Mouse (Mus musculus) kidney, adult 9 months (tissue): Measurements from ENCODE around the gene Mtg2.

Experiments used
- DNase-seq: peaks from one replicate; pipeline ENCODE4 v3.0.0; 2022

The Mtg2 gene

DNA sequence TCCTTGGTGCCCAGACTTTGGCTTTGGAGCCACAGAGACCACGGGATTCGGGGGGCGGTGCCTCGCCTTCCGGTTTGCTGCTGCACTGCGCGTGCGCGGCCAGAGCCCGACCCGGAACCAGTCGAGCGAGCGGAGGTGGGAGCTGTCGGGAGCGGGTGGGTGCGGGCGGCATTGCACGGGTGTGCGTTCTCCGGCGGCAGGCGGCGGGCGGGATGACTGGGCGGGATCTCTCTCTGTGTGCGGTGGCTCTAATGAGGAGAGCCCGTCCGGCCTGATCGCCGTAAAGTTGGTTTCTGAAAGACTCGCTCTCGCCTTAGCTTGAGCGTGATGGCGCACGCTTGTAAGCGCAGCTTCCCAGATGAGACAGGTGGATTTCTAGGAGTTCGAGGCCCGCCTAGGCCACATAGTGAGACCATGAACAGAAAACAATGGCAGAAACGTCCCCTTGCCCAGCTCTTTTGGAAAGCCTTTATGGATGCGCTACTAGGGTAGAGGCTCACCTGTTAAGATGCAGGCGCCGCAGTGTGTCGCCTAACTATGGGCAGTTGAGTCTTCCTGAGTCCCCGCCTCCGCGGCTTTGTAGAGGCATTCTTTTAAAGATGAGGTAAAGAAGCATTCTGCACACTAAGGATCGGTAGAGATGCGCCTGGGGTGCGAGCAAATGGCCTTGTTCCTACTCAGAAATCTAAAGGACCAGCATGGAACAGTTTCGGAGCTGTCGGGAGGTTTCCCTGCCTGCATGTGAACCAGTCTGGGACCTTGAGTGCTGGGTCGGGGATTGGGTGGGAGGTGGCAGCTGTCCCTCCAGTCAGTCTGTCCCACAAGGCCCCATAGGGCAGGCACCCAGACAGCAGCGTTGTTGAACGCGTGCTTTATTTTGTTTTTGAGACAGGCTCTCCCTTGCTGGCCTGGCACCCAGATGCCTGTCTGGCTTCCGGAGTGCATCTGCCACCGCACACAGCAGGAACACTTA, at the start of gene Mtg2:
Gene Mtg2, plus strand, starts transcription at position 108 of the 973 bp plus-strand sequence.
- DNase-seq = peak; percentile 96

DNA sequence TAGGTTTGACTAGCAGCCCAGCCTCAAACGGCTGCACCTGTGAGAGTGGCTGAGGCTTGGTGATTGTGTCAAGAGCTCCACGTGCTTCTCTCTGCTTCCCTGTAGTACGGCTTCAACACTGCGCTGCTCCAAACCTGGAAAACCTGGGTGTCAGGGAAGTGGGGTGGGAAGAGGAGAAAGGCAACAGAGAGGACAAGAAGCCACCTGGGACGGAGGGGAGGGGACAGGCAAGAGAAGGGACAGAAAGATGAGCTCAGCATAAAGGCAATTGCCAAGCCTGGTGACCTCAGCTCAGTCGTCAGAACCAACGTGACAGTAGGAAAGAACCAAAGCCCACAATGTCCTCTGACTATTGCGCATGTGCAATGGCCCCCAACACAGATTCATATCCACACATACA, 49.5 kb upstream of the Mtg2 start:
- DNase-seq = no peak

DNA sequence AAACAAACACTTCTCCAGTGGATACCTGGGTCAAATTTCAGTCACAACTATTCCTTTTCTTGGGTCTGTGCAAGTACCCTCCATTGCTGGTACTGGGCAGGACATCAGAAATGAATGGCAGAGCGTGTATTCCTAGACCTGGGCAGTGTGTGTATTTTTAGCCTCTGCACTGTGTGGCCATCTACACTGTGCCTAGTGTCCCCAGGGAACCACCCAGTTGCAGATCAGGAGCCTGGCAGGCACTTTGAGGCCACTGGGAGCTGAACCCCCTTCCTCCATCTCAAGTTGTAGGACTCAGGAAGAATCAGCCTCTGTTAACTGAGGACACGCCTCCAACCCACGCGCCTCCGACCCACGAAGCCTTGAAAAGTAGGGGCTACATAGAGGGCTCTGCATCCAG, 47.6 kb upstream of the Mtg2 start:
- DNase-seq = no peak

DNA sequence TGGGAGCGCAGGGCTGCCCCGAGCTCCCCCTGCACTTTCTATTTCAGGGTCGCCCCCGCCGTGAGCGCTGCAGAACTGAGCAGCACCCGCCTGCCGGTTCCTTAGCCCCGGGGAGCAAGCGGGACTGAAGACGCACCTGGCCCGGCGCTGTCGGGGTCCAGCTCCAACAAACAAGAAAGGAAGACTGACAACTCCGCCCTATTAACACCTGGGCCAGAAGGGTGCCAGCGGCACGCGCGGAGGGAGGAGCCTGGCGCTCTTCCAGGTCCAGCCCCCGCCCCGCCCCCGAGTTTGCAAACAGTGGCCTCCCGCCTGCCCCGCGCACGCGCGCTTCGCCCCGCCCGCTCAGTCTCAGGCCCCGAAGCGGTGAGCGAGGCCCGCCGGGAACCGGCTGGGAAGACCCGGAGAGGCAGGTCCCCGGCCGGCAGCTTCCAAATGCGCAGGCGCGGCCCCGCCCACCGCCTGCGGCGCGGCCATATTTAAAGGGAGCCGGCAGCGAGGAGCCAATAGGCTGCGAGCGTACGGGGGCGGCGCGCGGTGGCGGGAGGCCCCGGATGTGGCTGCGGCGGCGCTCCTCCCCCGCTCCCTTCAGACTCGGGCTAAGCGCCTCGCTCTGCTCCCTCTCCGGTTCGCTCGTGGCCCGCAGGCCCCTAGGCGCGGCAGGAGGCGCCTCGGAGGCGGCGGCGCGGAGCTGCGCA, 45.8 kb upstream of the Mtg2 start, which contains the start of gene Lsm14b:
Gene Lsm14b, plus strand, starts transcription at position 587 of the 698 bp plus-strand sequence.
- DNase-seq = peak; percentile 99

DNA sequence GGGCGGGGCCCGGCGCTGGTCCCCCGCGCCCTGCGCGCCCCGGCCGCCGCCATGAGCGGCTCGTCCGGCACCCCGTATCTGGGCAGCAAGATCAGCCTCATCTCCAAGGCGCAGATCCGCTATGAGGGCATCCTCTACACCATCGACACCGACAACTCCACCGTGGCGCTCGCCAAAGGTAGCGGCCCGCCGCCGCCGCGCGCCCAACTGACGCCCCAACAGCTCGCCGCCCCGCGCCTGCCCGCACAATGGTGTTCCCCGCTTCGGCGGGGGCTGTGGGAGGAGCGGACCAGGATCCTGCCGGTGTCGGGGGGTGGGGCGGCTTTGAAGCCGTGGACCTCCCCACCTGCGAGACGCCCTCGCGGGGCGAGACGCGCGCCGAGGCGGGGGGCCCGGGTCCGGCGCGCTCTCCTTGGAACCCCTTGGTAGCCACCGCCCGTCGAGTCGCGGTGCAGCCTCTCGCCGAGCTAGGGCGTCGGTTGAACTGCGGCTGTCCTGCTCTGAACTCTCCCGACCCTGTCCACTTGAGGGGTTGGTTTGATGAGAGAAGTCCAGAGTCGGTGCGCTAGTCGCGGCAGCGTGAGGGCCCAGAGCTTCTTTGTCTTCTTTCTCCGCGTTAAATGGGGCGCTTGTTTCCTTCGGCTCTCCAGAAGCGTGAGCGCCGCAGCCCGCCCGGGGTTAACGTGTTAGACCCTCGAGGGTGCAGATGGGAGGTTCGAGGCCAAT, 45.1 kb upstream of the Mtg2 start:
- no peak for DNase-seq

DNA sequence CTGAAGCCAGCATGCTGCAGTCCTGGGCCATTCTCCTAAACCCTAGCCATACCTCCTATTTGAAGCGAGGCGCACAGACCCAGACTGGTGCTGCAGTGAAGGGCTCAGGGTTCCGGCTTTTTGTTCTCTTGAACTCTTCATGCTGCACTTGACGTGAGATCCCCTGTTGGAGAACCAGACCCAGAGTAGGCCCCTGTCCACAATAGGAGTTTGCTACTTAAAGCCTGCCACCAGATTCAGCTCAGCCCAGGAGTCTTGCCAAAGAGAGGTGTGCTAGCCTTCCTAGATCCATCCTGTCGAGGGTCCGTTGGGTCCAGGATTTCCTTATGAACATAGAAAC, 44.6 kb upstream of the Mtg2 start:
- DNase-seq = no peak

DNA sequence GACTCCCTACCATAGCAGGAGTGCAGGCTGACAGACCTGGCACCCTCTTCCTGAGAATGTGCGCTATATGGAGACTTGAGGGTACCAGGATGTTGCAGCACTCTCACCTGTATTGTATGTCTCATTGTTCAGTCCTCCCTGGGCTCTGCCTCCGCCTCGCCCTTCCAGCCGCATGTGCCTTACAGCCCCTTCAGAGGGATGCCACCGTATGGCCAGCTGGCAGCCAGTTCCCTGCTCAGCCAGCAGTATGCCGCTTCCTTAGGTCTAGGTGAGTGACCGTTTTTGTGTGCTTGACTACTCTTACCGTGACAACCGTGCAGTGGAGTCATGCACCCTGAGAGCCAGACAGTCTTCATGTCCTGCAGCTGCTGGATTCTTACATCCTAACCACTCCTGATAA, 42.6 kb upstream of the Mtg2 start:
- no peak for DNase-seq

DNA sequence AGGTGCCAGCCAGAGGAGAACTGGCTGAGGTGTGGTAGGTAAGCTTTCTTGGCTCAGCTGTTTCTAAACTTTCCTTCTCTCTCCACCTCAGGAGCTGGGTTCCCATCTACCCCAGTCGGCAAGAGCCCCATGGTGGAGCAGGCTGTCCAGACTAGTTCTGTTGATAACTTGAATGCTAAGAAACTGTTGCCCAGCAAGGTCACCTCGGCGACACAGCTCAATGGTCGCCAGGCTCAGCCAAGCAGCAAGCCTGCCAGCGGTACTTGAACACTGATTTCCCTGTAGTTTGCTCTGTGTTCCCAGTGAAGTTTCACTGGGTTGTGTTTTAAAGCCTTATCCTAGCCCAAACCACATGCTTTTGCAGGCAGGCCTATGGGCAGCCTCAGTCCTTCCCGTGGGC, 39.1 kb upstream of the Mtg2 start:
- DNase-seq = peak; percentile 55

DNA sequence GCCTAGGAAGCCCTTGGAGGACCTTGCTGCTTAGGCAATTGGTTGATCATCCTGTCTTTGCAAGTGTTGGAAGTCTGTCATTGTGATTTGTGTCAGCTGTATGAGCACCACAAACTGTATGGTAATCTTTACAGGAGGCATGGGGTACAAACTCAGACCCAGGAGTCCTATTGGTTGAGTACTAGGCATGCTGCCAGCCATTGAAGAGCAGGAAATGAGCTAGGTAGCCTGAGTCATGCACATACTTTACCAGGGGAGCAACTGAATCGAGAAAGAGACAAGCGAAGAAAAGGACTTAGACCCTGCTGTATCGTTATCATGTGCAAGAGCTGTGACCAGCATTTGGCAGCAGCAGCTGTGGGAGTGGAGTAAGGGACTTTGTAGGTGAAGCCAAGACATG, 37.5 kb upstream of the Mtg2 start:
- no peak for DNase-seq

DNA sequence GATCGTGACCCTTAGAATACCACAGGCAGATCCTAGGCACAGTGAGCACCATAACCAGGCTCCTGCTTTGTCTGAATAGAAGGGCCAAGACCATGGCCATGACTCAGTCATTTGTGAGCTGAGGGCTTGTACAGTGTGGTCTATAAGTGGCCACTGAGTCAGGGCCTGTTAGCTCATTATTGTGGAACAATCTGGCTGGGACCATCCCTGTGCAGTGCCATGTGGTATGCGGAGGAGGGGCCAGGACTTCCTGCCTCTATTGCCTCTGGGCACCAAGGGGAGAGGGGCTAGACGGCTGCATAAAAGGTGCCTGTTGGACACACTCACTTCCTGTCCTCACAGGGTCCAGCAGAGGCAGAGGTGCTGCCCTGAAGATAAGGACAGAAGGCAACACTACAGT, 36.4 kb upstream of the Mtg2 start:
- DNase-seq = no peak

DNA sequence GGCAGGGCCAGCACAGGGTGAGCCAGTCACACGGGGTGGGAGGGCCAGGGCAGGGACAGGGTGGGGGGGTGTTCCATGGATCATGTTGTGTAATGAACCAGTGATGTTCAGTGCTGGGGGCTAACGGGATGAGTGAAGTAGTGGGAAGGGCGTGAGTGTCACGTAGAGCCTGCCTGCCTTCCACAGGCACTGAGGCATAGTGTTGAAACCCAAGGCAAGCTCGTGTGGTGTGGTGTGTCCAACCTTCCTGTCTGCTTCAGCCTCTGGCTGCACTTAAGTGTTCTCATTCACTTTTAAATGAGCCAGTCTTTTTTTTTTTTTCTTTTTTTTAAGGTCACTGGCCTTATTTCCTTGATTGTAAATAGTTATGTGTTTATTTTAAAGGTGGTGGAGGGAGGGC, 35.6 kb upstream of the Mtg2 start:
- DNase-seq = no peak

DNA sequence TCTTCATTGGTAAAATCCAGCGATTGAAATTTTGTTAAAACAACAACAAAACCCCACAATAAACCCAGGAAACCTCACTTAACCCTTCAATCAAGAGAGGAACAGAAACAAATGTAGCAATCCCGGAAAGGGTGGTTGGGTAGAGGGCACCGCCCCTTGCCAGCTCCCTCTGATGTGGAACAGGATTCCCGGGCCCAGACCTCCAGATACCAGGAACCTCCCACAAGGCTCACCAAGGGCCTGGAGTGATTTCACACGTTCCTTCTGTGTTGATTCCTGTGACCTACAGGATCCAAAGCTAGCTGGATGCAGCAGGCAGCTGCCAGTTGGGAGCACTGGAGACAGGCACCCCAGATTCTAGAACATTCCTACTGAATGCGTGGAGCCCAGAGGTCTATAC, 30.0 kb upstream of the Mtg2 start:
- no peak for DNase-seq

DNA sequence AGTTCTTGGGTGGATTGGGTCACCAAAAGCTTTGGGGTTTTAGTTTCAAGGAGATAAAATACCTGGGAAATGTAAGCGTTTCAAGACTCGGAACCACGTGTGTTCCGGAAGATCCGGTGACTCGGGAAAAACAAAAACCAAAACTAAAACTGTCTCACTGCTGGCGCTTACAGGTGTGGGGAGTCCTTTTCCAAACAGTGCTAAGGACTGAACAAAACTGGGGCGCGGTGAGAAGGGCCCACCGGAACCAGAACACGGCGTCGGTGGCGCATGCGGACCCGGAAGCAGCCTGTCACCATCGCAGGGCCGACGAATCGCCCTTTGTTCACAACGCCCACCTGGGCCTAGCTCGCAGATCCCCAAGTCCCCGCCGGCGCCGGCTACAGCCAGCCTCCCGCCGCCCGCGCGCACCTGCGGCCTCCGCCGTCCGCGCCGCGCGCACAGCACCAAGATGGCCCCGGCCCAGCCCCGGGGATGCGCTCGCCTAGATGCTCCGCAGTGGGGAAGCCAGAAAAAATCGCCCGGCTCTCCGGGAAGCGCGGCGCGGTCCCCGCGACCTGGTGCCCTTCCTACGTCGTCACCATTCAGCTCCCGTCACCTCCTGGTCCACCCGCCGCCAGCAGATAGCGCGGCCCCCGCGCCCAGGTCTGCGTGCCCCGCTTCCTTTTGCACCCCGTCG, 28.7 kb upstream of the Mtg2 start:
- DNase-seq = peak; percentile 37

DNA sequence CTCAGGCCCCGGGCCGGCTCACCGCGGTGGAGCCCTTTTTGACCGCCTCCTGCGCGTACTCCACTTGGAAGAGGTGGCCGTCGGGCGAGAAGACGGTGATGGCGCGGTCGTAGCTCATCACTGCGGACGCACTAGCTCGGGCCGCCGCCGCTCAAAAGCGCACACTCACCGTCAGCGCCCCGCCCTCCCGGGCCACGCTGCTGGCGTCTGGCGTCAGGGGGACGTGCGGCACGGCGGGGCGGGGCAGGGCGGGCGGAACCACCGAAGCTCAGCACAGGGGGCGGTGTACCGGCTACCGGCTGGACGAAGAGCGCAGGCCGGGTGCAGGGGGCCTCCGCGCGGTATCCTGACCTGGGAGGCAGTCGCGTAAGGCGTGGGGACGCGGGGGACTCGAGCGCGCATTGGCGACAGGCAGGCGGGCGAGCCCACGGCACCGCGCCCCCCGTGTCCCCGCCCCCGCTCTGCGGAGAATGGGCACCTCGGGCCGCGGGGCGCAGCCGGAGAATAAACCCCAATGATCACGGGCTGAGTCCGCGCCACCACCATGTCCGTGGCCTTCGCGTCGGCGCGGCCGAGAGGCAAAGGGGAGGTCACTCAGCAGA, 28.0 kb upstream of the Mtg2 start, which contains the start of the genes Psma7 and Ss18l1:
Gene Psma7, minus strand, starts transcription at position 178 of the 602 bp plus-strand sequence.
Gene Ss18l1, plus strand, starts transcription at position 254 of the 602 bp plus-strand sequence.
- peak; percentile 82 for DNase-seq

DNA sequence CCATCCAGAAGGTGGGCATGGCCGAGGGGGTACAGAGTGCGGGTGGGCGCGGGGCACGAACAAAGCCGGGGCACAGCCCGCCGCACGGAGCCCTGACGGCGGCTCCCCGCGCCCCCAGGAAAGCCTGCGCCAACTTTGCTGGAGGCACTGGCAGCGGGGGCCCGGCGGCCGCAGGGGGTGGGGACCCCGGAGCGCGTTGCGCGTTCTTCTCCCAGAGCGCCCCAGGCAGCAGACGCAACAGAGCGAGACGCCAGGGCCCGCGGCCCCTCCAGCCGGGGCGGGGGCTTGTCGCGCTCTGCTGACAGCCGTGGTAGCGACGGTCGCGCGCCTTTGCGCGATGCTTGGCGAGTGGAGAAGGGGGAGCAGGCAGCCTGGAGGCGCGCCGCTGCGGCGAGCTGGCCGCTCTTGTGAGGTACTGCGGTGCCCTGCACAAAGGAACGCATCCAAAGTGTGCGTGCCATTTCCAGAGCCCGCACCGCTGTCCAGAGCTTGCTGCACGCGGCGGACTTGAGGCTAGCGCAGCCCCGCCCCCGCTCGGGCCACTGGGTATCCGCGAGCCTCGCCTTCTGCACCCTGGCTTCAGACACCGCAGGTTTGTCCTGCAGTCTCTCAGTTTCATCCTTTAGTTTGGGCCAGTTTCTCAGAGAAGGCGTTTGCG, 27.4 kb upstream of the Mtg2 start:
- DNase-seq = peak; percentile 33

DNA sequence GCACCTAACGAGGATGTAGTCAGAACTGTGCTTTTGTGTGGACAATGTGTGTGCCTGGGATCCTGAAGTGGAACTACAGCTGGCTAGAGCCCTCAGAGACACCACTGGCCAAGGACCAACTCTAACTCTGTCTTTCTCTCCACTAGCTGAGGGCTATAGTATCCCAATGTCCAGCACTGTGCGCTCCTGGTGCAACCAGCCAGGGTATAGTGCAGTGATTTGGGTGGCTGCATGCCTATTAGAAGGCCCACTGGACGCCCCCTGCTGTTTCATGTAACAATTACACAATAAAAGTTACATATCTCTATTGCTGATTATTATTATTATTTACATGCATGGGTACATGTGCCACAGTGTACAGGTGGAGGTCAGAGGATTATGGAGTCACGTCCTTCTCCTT, 25.1 kb upstream of the Mtg2 start:
- peak; percentile 72 for DNase-seq

DNA sequence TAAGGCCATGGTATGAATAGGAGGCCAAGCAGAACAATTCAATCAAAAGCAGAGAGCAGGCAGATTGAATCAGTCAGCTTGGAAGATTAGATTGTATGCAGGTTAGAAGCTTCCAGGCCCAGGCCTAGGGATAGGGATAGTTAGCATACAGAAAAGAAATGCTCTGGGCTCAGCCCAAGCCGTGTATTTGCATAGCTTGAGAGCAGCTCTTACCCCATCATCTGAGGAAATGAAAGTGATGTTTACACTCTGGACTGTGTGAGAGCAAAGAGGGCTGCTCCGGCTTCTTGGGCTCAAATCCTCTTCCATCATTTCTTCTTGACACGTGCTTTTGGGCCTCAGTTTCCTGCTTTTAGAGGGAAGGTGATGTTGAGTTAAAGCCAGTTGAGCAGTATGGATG, 22.8 kb upstream of the Mtg2 start:
- DNase-seq = no peak

DNA sequence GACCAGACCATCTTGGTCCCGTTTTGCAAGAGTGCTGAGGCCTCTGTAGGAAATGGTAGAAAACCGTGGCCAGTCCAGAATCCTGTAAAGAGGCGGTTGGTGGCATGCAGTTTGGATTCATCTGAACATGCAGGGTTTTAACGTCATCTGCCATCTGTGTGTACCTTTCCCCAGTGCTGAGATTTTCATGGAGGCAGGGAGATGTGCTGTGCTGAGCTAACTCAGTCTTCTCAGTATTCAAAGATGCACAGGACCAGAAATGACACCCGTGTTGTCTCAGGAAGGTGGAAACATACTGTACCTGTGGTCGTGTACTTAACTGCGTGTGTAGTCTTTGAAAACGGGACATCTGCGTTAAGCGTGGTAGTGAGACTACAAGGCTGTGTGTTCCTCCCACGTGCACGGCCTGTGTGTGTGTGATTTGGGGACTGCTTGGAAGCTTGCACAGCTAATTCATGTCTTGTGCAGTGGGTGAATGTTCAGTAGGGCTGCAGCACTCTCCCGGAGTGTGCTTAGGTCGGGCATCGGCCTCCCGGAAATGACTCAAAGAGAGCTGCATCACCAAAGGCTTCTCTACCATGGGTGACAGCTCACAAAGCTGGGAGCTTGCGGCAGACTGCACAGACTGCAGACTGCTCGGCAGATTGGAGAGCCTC, 22.3 kb upstream of the Mtg2 start:
- no peak for DNase-seq

DNA sequence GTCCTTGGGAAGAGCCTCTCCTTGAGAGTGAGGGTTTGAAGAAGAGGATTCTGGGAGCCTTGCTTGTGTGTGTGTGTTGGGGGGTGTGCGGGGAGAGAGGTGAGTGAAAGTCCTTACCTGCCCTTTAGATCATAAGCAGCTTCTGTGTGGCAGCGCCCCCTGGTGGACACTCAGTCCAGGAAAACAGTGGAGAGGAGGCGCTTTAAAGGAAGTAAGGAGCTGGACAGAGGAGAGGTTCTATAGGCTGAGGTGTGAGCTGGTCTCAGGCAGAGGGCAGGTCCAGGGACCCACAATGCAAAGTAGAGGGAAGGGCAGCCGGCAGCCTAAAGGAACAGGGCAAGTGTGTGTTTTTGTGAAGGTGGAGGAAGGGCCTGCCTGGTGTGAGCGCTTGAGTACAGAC, 19.4 kb upstream of the Mtg2 start:
- peak; percentile 86 for DNase-seq

DNA sequence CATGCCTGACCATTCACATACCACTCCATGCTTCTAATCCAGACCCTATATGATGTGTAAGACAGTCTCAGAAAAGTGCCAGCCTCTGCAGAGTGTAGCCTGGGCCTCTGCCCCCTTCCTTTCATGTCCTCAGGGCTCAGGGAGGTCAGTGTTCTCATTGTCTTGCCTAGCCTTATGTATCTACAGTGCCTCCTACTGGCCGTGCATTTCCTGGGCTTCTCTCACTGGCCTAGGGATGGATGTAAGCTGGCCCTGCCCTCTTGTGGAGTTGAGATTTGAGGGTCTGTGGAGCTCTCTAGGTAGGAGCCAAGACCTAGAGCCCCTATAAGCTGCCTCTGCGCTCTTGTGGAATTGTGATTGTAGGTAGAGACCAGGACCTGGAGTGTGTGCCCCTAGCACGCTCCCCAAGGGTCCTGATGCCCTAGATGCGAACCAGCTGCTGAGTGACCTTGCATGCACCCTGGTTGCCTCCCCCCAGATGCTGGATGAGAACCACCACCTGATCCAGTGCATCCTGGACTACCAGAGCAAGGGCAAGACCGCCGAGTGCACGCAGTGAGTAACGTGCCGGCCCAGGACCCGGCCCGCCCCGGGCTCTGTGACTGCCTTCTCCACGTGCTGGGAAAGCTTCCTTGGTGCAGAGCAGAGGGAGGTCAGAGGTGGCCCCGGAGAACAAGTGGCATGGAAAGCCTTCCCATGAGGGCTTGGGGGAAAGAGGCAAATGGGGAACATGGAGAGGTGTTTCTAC, 18.2 kb upstream of the Mtg2 start:
- peak; percentile 46 for DNase-seq
